Mouse (Mus musculus) brain, embryonic 14.5 days (tissue): Measurements from ENCODE around the gene Pgap1.

Source experiments
- CTCF ChIP-seq: fragments of 200-500 bp; IDR thresholded peaks from 2 replicates; pipeline ENCODE4 v1.5.1; 2012; ENCODE audit warnings: inconsistent platforms, mild to moderate bottlenecking, moderate library complexity, borderline replicate concordance; ENCODE audit not compliant: insufficient read depth, insufficient read length; ENCODE audit errors: extremely low read depth
- POLR2A ChIP-seq: fragments of 200-500 bp; IDR thresholded peaks from 2 replicates; pipeline ENCODE4 v1.6.1; 2012; ENCODE audit warnings: mild to moderate bottlenecking, inconsistent platforms, borderline replicate concordance; ENCODE audit not compliant: poor library complexity, insufficient read depth, insufficient read length, severe bottlenecking; ENCODE audit errors: extremely low read depth

DNA sequence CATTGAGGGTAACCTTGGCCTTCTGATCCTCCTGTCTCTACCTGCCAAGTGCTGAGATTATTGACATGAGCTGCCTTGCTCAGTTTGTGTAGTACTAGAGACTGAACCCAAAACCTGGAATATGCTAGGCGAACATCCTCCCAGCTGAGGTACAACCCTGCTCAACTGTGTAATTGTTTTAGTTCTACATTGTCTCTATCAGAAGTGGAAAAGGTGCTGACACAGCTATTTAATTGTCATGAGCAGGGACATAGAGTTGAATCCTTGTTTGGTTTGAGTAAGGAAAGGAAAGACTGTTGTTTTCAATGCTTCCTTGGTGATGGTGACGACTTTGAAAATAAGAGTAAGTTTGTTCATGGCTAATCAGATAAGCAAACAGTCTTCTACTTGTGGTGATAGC, 105.4 kb downstream of the Pgap1 start:
- no peak for TF ChIP-seq CTCF
- no peak for TF ChIP-seq POLR2A
